ENCODE assay signal across 26 mouse cellular contexts in the genomic region with DNA sequence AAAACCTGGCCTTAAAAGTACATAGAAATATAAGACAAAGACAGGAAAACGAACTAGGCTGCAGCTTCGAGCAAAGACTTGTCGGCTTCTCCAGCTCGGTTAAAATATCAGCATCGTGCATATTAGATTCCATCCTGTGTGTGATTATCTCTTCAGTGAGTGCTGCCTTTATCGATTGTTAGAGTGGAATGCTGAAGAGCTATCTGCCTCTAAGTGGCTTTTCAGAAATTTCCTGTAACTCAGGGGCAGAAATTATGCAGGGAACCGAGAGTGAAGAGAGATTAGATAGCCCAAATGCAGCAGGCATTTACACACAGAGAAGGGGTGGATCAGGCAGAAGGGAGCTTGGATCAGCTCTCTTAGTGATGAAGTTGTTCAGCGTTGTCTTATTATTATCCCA. TPM values are rescaled to one million over a fixed set of nuclear protein-coding genes. Genes with fewer than 3 reads are reported as not detected.
DNase-seq lines count a peak whose midpoint lies in the region; ATAC-seq lines count a peak whose summit lies in the region.
"Had no signal": no experiment of that assay in that cellular context is flagged by ENCODE, and none has a peak within 500 bp of the region (broad histone marks: within the 10 kb centered on the region; RNA-seq: fewer than 3 reads in every experiment).

No protein-coding gene starts in this region.

- H3K4me3 ChIP-seq in forebrain, embryonic 12.5 days (replicated peaks): no peak overlapping the region
- no peak overlapping the region for H3K4me3 ChIP-seq in forebrain, embryonic 10.5 days
- no peak overlapping the region for H3K4me3 ChIP-seq in heart, embryonic 12.5 days
- no peak overlapping the region for H3K4me3 ChIP-seq in neural tube, embryonic 13.5 days
- no peak overlapping the region for H3K4me3 ChIP-seq in neural tube, embryonic 15.5 days (replicated peaks)
- H3K4me3 ChIP-seq in liver, embryonic 16.5 days (ENCODE audit: low read depth, low read length): no peak overlapping the region
- H3K4me3 ChIP-seq: embryonic facial prominence, embryonic 12.5 days; hindbrain, embryonic 12.5 days; layer of hippocampus, adult 2 months; limb, embryonic 12.5 days; midbrain, embryonic 12.5 days had no signal

- H3K36me3 ChIP-seq in forebrain, embryonic 12.5 days (replicated peaks): no peaks in the 10 kb centered on the region
- H3K36me3 ChIP-seq in forebrain, embryonic 10.5 days (replicated peaks): no peaks in the 10 kb centered on the region
- H3K36me3 ChIP-seq in heart, embryonic 12.5 days: no peaks in the 10 kb centered on the region
- H3K36me3 ChIP-seq in neural tube, embryonic 13.5 days: no peaks in the 10 kb centered on the region
- H3K36me3 ChIP-seq in neural tube, embryonic 15.5 days: no peaks in the 10 kb centered on the region
- H3K36me3 ChIP-seq in liver, embryonic 16.5 days (ENCODE audit: control insufficient read depth, insufficient read depth): no peaks in the 10 kb centered on the region
- H3K36me3 ChIP-seq: embryonic facial prominence, embryonic 12.5 days; hindbrain, embryonic 12.5 days; limb, embryonic 12.5 days; midbrain, embryonic 12.5 days had no signal

- DNase-seq in forebrain, embryonic 10.5 days (ENCODE audit: extremely low spot score, low spot score): no peak
- no peak for DNase-seq in heart, adult 8-10 months (ENCODE audit: low spot score)
- no peak for DNase-seq in left cerebral cortex, adult 11 months (ENCODE audit: low spot score)
- DNase-seq: adrenal gland, adult 2 months; cerebellum, adult 2 months; cerebellum, postnatal 25 days; gastrocnemius, postnatal 36 days; kidney, postnatal 25 days; lung, adult 2 months; lung, postnatal 14 days; right cerebral cortex, adult 18-20 months; right cerebral cortex, postnatal 4 days; thymus, adult 18-20 months; thymus, postnatal 36 days had no signal

- no peak overlapping the region for H3K9ac ChIP-seq in forebrain, embryonic 12.5 days
- H3K9ac ChIP-seq in heart, embryonic 12.5 days: no peak overlapping the region
- H3K9ac ChIP-seq in neural tube, embryonic 13.5 days: no peak overlapping the region
- no peak overlapping the region for H3K9ac ChIP-seq in neural tube, embryonic 15.5 days (replicated peaks)
- H3K9ac ChIP-seq in liver, embryonic 16.5 days (ENCODE audit: low read depth, low read length): no peak overlapping the region
- H3K9ac ChIP-seq: embryonic facial prominence, embryonic 12.5 days; hindbrain, embryonic 12.5 days; limb, embryonic 12.5 days; midbrain, embryonic 12.5 days had no signal

- H3K4me1 ChIP-seq in forebrain, embryonic 12.5 days: no peaks in the 10 kb centered on the region
- no peaks in the 10 kb centered on the region for H3K4me1 ChIP-seq in forebrain, embryonic 10.5 days
- H3K4me1 ChIP-seq in heart, embryonic 12.5 days (replicated peaks): peaks cover 23% of the 10 kb centered on the region
- H3K4me1 ChIP-seq in neural tube, embryonic 13.5 days (replicated peaks): no peaks in the 10 kb centered on the region
- no peaks in the 10 kb centered on the region for H3K4me1 ChIP-seq in neural tube, embryonic 15.5 days
- H3K4me1 ChIP-seq in liver, embryonic 16.5 days (ENCODE audit: control insufficient read depth, low read depth, low read length): peaks cover 4% of the 10 kb centered on the region
- H3K4me1 ChIP-seq: embryonic facial prominence, embryonic 12.5 days; hindbrain, embryonic 12.5 days; limb, embryonic 12.5 days; midbrain, embryonic 12.5 days had no signal

- H3K9me3 ChIP-seq in forebrain, embryonic 12.5 days: no peaks in the 10 kb centered on the region
- H3K9me3 ChIP-seq in forebrain, embryonic 10.5 days: no peaks in the 10 kb centered on the region
- H3K9me3 ChIP-seq in heart, embryonic 12.5 days (replicated peaks): no peaks in the 10 kb centered on the region
- H3K9me3 ChIP-seq in neural tube, embryonic 13.5 days: no peaks in the 10 kb centered on the region
- no peaks in the 10 kb centered on the region for H3K9me3 ChIP-seq in neural tube, embryonic 15.5 days (replicated peaks)
- no peaks in the 10 kb centered on the region for H3K9me3 ChIP-seq in liver, embryonic 16.5 days (replicated peaks; ENCODE audit: control insufficient read depth, low read length)
- H3K9me3 ChIP-seq: embryonic facial prominence, embryonic 12.5 days; hindbrain, embryonic 12.5 days; limb, embryonic 12.5 days; midbrain, embryonic 12.5 days had no signal

- 0 out of 2 replicates have a peak, but pooled peaks have one; percentile 46 for ATAC-seq in forebrain, embryonic 12.5 days (ENCODE audit: low FRiP score)
- no peak for ATAC-seq in heart, embryonic 12.5 days (ENCODE audit: insufficient number of reproducible peaks, low FRiP score)
- ATAC-seq in neural tube, embryonic 13.5 days (ENCODE audit: low read depth): no peak
- no peak for ATAC-seq in neural tube, embryonic 15.5 days (ENCODE audit: low FRiP score)
- 0 out of 2 replicates have a peak, but pooled peaks have one; percentile 24 for ATAC-seq in liver, embryonic 16.5 days (ENCODE audit: low read depth)
- ATAC-seq: forebrain, embryonic 16.5 days; intestine, postnatal 0 days had no signal

- WGBS in forebrain, embryonic 12.5 days: 72% methylated on average over 8 of the region's 8 CpGs
- WGBS in forebrain, embryonic 10.5 days: 85% methylated on average over 8 of the region's 8 CpGs
- WGBS in heart, embryonic 12.5 days: 6% methylated on average over 8 of the region's 8 CpGs
- 75% methylated on average over 8 of the region's 8 CpGs for WGBS in neural tube, embryonic 13.5 days
- WGBS in neural tube, embryonic 15.5 days: 74% methylated on average over 8 of the region's 8 CpGs
- 13% methylated on average over 8 of the region's 8 CpGs for WGBS in liver, embryonic 16.5 days (ENCODE audit: insufficient replicate concordance)

- no peak overlapping the region for H3K27ac ChIP-seq in forebrain, embryonic 12.5 days
- no peak overlapping the region for H3K27ac ChIP-seq in forebrain, embryonic 10.5 days
- H3K27ac ChIP-seq in heart, embryonic 12.5 days (ENCODE audit: poor library complexity, severe bottlenecking): no peak overlapping the region
- H3K27ac ChIP-seq in neural tube, embryonic 13.5 days (replicated peaks): 0 out of 2 replicates have a peak overlapping the region, but pooled peaks have one; percentile 6
- H3K27ac ChIP-seq in neural tube, embryonic 15.5 days (replicated peaks): no peak overlapping the region
- H3K27ac ChIP-seq in liver, embryonic 16.5 days (ENCODE audit: low read length): no peak overlapping the region
- H3K27ac ChIP-seq: embryonic facial prominence, embryonic 12.5 days; hindbrain, embryonic 12.5 days; limb, embryonic 12.5 days; midbrain, embryonic 12.5 days had no signal

- H3K27me3 ChIP-seq in forebrain, embryonic 12.5 days: no peaks in the 10 kb centered on the region
- no peaks in the 10 kb centered on the region for H3K27me3 ChIP-seq in forebrain, embryonic 10.5 days (ENCODE audit: poor library complexity, severe bottlenecking)
- H3K27me3 ChIP-seq in heart, embryonic 12.5 days (replicated peaks): no peaks in the 10 kb centered on the region
- no peaks in the 10 kb centered on the region for H3K27me3 ChIP-seq in neural tube, embryonic 13.5 days
- H3K27me3 ChIP-seq in neural tube, embryonic 15.5 days (replicated peaks): no peaks in the 10 kb centered on the region
- no peaks in the 10 kb centered on the region for H3K27me3 ChIP-seq in liver, embryonic 16.5 days (ENCODE audit: control insufficient read depth, insufficient read depth, low read depth, low read length)
- H3K27me3 ChIP-seq: embryonic facial prominence, embryonic 12.5 days; hindbrain, embryonic 12.5 days; limb, embryonic 12.5 days; midbrain, embryonic 12.5 days had no signal

- H3K4me2 ChIP-seq in forebrain, embryonic 12.5 days: no peak overlapping the region
- H3K4me2 ChIP-seq in heart, embryonic 12.5 days: peak overlapping the region; percentile 47
- H3K4me2 ChIP-seq in neural tube, embryonic 13.5 days: no peak overlapping the region
- no peak overlapping the region for H3K4me2 ChIP-seq in neural tube, embryonic 15.5 days
- no peak overlapping the region for H3K4me2 ChIP-seq in liver, embryonic 16.5 days (ENCODE audit: low read depth, low read length)
- H3K4me2 ChIP-seq: embryonic facial prominence, embryonic 12.5 days; hindbrain, embryonic 12.5 days; limb, embryonic 12.5 days; midbrain, embryonic 12.5 days had no signal

RNA-seq across cellular contexts. Expression of gene Lifr, which starts 41.5 kb away (rescaled TPM):
- 5.9 and 8.0 TPM in 2 replicates for polyA plus RNA-seq in forebrain, embryonic 12.5 days (2016; fragmentation: Nextera tagmentation; extraction: Ambion mirVana)
- 5.6 and 7.4 TPM in 2 replicates for polyA plus RNA-seq in forebrain, embryonic 10.5 days (2016; fragmentation: Nextera tagmentation; extraction: Ambion mirVana)
- polyA plus RNA-seq in heart, embryonic 12.5 days (2016; fragmentation: Nextera tagmentation; extraction: Ambion mirVana): 17.3 and 17.9 TPM in 2 replicates
- 10 to 100 TPM; 51.5 to 61.6 (median 57.9) TPM for total RNA-seq in heart, adult 8-10 months (2022)
- 23.2 and 28.1 TPM in 2 replicates for polyA plus RNA-seq in neural tube, embryonic 13.5 days (2015; fragmentation: Nextera tagmentation; extraction: Ambion mirVana)
- 18.8 and 22.1 TPM in 2 replicates for polyA plus RNA-seq in neural tube, embryonic 15.5 days (2015; fragmentation: Nextera tagmentation; extraction: Ambion mirVana)
- 29.1 and 33.6 TPM in 2 replicates for polyA plus RNA-seq in liver, embryonic 16.5 days (2015; fragmentation: Nextera tagmentation; extraction: Ambion mirVana)

Comparison
In these comparisons a context has a peak if more than half of its experiments do, and no peak if none do; other contexts are left out.
1. ATAC-seq: peak in forebrain, embryonic 12.5 days (single experiment) and liver, embryonic 16.5 days (single experiment); none in heart, embryonic 12.5 days (single experiment), neural tube, embryonic 13.5 days (single experiment) and neural tube, embryonic 15.5 days (single experiment).